ENCODE assay signal across 8 mouse cellular contexts in genomic region chr5:97553122-97553521, GRCm38 (mm10).
DNase-seq lines count a peak whose midpoint lies in the region.

No protein-coding gene starts in this region.

- DNase-seq in adrenal gland, postnatal 10 days = peak; percentile 16
- DNase-seq in adrenal gland, adult 8-10 months = no peak
- DNase-seq in left cerebral cortex, postnatal 4 days = peak; percentile 13
- DNase-seq in left cerebral cortex, adult 8-10 months (ENCODE audit: low spot score in 2 of 2) = no peak
- DNase-seq in c-Kit-positive CD71-negative TER-119-negative erythroid progenitor cells, embryonic 14.5 days (ENCODE audit: low read depth) = peak; percentile 2
- peak; percentile 8 for DNase-seq in naive thymus-derived CD4-positive, alpha-beta T cell, adult 2 months (ENCODE audit: low read depth)
- DNase-seq in left cerebral cortex, postnatal 10 days (ENCODE audit: extremely low spot score in 1 of 2, low spot score in 2 of 2) = no peak
- no peak for DNase-seq in ovary, postnatal 10 days (ENCODE audit: low spot score)

- intact Hi-C loops in left cerebral cortex, postnatal 4 days (cut with DNase I) = no loop called here
- intact Hi-C loops in left cerebral cortex, postnatal 10 days (cut with DNase I) = no loop called here

Comparison
In these comparisons a context has a peak if more than half of its experiments do, and no peak if none do; other contexts are left out.
1. DNase-seq: peak in adrenal gland, postnatal 10 days (single experiment), left cerebral cortex, postnatal 4 days (single experiment), c-Kit-positive CD71-negative TER-119-negative erythroid progenitor cells, embryonic 14.5 days (single experiment) and naive thymus-derived CD4-positive, alpha-beta T cell, adult 2 months (single experiment); none in adrenal gland, adult 8-10 months (single experiment), left cerebral cortex, adult 8-10 months (0 of 2), left cerebral cortex, postnatal 10 days (0 of 2) and ovary, postnatal 10 days (single experiment).